Mouse (Mus musculus) C2C12 (cell line): Measurements from ENCODE around the gene Ola1.

Source experiments
- CEBPB ChIP-seq: IDR thresholded peaks from one replicate; pipeline ENCODE4 v1.6.1; 2011; ENCODE audit warnings: low read depth, mild to moderate bottlenecking, control low read depth, moderate library complexity
- CTCF ChIP-seq: IDR thresholded peaks from one replicate; pipeline ENCODE4 v1.5.1; 2011; ENCODE audit not compliant: control insufficient read depth, insufficient read depth, insufficient read length

DNA sequence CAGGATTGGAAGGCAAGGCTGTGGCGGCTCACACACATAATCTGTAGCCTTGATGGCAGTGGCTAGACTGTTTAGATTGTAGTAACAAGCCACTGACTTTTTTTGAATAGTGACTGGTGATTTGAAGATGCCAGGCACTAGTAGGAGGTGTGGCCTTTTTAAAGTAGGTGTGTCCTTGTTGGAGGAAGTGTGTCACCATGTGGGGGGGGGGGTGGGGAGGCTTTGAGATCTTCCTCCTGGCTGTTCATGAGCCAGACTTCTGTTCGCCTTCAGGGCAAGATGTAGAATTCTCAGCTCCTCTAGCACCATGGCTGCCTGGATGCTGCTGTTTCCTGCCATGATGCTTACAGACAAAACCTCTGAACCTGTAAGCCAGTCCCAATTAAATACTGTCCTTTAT is 136.9 kb downstream of the Ola1 start:
- TF ChIP-seq CTCF (no peak), CEBPB (no peak)
